Mouse (Mus musculus): ENCODE results near the gene Chn2.

- TF ChIP-seq CTCF (IDR thresholded peaks at IDR 0.05; ENCODE audit: borderline replicate concordance, insufficient read depth, low read depth, low read length) (no peak), POLR2A (IDR thresholded peaks at IDR 0.05; ENCODE audit: borderline replicate concordance, insufficient read depth, low read length) (no peak)
Measured at GRCm38 (mm10) chr6:54038866-54039265, 488 bp upstream of the Chn2 start.

Measured in cerebellum, adult 2 months (tissue).